Mouse (Mus musculus) heart, embryonic 11.5 days (tissue): ENCODE measurements around the gene AU021092. TPM values are rescaled to one million over a fixed set of nuclear protein-coding genes. Genes with fewer than 3 reads are reported as not detected.
A peak's percentile ranks its signal among the peaks of the same experiment; 100 is the strongest.
"Not testable (repeated sequence)": the region's sequence is repeated elsewhere in the genome, so short reads cannot be mapped to it uniquely, and the experiment has no call there.

Experiments
- ATAC-seq: fragments of 200-750 bp; cut with Nextera tagmentation; replicated peaks from 2 replicates; pipeline ENCODE4 v1.8.0; 2017; ENCODE audit warnings: moderate library complexity; ENCODE audit not compliant: insufficient number of reproducible peaks, low FRiP score, low TSS enrichment
- H3K27ac ChIP-seq: fragments of 300-500 bp; sonication (generic); 2 replicates; pipeline ENCODE4 v1.5.1; 2014; ENCODE audit warnings: mild to moderate bottlenecking, low read depth, low read length
- H3K27me3 ChIP-seq: fragments of 300-500 bp; sonication (generic); 2 replicates; pipeline ENCODE4 v1.6.1; 2014; ENCODE audit warnings: mild to moderate bottlenecking, low read length, mixed read lengths; ENCODE audit not compliant: control insufficient read depth, insufficient read depth
- H3K36me3 ChIP-seq: fragments of 300-500 bp; sonication (generic); 2 replicates; pipeline ENCODE4 v1.6.1; 2014; ENCODE audit warnings: mild to moderate bottlenecking, low read length, moderate library complexity, mixed read lengths; ENCODE audit not compliant: control insufficient read depth, insufficient read depth
- H3K4me1 ChIP-seq: fragments of 300-500 bp; sonication (generic); 2 replicates; pipeline ENCODE4 v1.6.1; 2014; ENCODE audit warnings: low read length; ENCODE audit not compliant: control insufficient read depth, insufficient read depth
- H3K4me2 ChIP-seq: fragments of 300-500 bp; sonication (generic); 2 replicates; pipeline ENCODE4 v1.6.1; 2014; ENCODE audit warnings: mild to moderate bottlenecking, moderate library complexity
- H3K4me3 ChIP-seq: fragments of 300-500 bp; sonication (generic); 2 replicates; pipeline ENCODE4 v1.5.1; 2014; ENCODE audit warnings: low read depth, low read length
- H3K9ac ChIP-seq: fragments of 300-500 bp; sonication (generic); 2 replicates; pipeline ENCODE4 v1.6.1; 2014; ENCODE audit warnings: mild to moderate bottlenecking, low read depth, low read length, moderate library complexity
- H3K9me3 ChIP-seq: fragments of 300-500 bp; sonication (generic); replicated peaks from 2 replicates; pipeline ENCODE4 v1.6.1; 2016; ENCODE audit warnings: low read length; ENCODE audit not compliant: control insufficient read depth
- WGBS: fragments of 180-500 bp; shearing (Covaris S2); extraction: QIAGEN DNeasy Blood & Tissue Kit; methylation state at CpG from one replicate; pipeline ENCODE4 v1.1.7; 2014; ENCODE audit not compliant: insufficient replicate concordance; 5-methylcytosine and 5-hydroxymethylcytosine counted together
- polyA plus RNA-seq: library from polyadenylated mRNA; unstranded; fragments of >200 nt; fragmentation: Nextera tagmentation; extraction: Ambion mirVana; gene quantifications from 2 replicates; pipeline ENCODE4 v1.2.1, GENCODE M21; 2014

AU021092 gene
- polyA plus RNA-seq, 1 experiment from 2014 or later, result 0.83 TPM

DNA sequence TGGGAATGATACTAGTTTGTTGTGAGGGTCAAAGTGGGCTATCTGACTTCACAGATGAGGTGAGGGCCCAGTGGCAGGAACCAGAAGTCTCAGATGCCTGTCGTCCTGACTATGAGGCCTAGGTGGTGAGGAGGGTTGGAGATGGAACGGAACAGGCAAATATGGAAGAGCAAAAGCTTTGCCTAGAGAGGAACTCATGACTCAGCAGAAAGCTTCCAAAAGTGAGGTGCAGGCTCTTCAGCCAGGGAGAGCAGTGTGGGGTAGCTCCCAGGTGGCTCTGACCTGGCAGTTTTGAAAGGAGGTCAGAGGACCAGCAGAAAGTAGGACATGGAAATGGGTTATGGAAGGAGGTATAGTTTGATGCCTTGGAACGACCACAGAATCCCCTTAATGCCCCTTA is 28.8 kb upstream of the AU021092 start:
- Histone ChIP-seq H3K4me3 (no peak overlapping the region), H3K27me3 (no peaks in the 10 kb centered on the region), H3K9me3 (no peaks in the 10 kb centered on the region), H3K9ac (no peak overlapping the region), H3K4me1 (peaks cover 6% of the 10 kb centered on the region), H3K36me3 (peaks cover 3% of the 10 kb centered on the region), H3K4me2 (no peak overlapping the region), H3K27ac (no peak overlapping the region)
- 80% methylated on average over 3 of the region's 3 CpGs for WGBS
- no peak for ATAC-seq

DNA sequence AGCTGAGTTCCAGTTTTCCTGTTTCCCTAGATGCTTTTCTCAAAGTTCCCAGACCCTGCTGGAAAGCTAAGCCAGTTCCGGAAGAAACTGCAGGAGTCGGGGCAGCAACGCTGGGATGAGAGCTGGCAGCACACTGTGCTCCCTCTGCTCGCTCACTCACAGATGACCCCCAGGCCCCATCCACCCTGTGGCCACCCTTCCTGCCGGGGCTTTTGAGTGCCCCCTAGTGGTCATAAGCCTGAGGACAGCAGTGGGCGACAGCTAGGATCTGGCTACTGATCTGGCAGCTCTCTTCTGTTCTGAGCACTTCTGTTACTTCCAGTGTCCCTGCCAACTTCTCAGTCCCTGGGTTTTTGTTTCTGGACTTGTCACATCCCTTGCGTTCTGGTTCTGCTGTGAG is 22.3 kb upstream of the AU021092 start:
- Histone ChIP-seq H3K4me2 (no peak overlapping the region), H3K27ac (no peak overlapping the region), H3K4me3 (no peak overlapping the region), H3K4me1 (no peaks in the 10 kb centered on the region), H3K36me3 (peaks cover 18% of the 10 kb centered on the region), H3K9ac (no peak overlapping the region), H3K27me3 (no peaks in the 10 kb centered on the region), H3K9me3 (no peaks in the 10 kb centered on the region)
- 31% methylated on average over 7 of the region's 7 CpGs for WGBS
- no peak; the same call in 1 of the 2 replicates for ATAC-seq

DNA sequence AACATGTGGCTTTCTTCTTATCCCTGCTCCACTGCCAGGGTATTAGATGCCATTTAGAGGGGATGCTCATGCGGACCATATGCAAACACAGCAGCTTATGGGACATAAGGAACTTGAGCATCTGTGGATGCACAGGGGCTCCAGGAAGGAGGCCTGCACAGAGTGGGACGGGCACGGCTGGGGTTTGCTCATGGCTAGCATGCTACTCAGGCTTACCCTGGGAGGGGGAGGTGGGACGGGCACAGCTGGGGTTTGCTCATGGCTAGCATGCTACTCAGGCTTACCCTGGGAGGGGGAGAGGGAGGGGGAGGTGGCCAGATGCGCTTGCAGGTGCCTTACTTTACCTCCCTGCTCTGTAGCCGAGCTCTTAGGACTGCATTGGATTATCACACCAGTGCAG is 20.8 kb upstream of the AU021092 start:
- no peak for ATAC-seq
- Histone ChIP-seq H3K4me2 (no peak overlapping the region), H3K4me1 (no peaks in the 10 kb centered on the region), H3K36me3 (peaks cover 22% of the 10 kb centered on the region), H3K27me3 (no peaks in the 10 kb centered on the region), H3K9ac (no peak overlapping the region), H3K4me3 (no peak overlapping the region), H3K9me3 (no peaks in the 10 kb centered on the region), H3K27ac (no peak overlapping the region)
- 89% methylated on average over 6 of the region's 6 CpGs for WGBS

DNA sequence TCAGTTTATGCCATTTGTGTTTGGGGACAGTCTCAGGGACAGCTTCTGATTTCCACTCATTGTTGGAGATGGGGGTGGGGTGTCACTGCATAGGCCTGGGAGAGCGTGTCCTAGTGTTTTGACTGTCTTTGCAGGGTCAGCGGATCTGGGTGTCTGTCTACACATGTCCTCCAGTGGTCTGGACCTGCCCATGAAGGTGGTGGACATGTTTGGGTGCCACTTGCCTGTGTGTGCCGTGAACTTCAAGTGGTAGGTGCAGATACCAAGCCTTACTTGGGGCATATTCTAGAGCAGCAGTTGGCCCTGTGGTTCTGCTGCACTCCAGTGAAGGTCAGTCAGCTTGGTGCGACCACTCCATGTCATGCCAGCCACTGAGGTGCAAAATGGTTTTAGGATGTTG is 20.3 kb upstream of the AU021092 start:
- H3K4me2 ChIP-seq, result no peak overlapping the region
- H3K4me3 ChIP-seq, result no peak overlapping the region
- no peak overlapping the region for H3K9ac ChIP-seq
- H3K27ac ChIP-seq, result no peak overlapping the region
- 85% methylated on average over 4 of the region's 4 CpGs for WGBS
- H3K36me3 ChIP-seq, result peaks cover 22% of the 10 kb centered on the region
- ATAC-seq, result no peak
- no peaks in the 10 kb centered on the region for H3K27me3 ChIP-seq
- H3K9me3 ChIP-seq, result no peaks in the 10 kb centered on the region
- H3K4me1 ChIP-seq, result no peaks in the 10 kb centered on the region

DNA sequence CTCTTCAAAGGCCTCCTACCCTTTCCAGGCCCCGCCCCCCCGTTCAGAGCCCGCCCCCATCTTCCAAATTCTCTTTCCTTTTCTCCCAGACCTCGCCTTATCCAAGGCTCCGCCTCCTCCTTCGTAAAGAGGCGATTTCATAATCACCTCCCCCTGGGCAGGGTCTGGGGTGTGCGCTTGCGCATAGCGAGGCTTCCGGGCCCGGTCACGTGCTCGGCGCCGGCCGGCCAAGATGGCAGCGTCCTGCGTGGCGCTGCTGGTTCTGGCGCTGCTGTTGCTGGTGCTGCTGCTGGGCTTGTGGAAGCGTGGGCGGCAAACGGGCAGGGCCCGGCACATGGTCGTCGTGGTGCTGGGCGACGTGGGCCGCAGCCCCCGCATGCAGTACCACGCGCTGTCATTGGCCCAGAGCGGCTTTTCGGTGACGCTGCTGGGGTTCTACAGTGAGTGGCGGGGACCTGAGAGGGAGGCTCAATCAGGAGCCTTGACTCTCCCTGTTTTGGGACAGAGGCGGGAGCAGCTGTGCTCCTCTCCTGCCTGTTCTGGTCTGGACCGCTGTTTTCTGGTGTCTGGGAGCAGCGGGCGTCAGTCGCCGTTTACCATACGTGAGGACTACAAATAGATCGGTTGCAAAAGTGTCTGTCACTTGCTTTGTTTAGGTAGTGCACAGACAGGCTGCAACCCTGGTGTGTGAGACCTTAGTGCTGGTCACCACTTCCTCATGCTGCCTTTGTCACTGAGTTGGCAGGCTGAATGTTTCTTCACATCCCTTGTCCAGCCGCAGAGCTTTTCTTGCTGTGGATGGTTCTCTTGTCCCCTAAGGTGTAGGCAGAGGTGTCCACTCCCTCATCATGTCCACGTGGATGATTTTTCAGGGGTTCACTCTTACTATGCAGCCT is 11.6 kb upstream of the AU021092 start, which contains the start of gene Alg1:
Alg1 (plus strand) TSS at position 204 of the 896 bp plus-strand sequence.
- H3K27ac ChIP-seq, result no peak within 1 kb of the TSS

DNA sequence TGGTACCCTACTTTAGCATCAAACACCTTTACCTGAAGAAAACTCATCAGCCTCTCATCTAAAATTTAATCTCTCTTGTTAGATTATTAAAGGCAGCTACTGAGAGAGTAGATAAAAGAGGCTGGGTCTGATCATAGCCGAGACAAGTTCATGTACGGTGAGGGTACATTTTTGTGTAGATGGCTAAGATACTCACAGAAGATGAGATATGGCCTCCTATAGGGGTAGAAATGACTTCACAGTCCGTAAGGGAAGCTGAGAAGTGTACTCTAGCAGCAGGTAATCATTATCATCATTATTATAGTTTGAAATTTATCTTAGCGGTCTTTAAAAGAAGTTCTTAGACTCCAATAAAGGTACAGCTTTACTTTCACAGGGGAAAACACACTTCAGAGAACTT is 10.9 kb upstream of the AU021092 start:
- Histone ChIP-seq H3K9ac (no peak overlapping the region), H3K4me1 (peaks cover 5% of the 10 kb centered on the region; the same call in 1 of the 2 replicates), H3K27ac (no peak overlapping the region), H3K4me3 (peak overlapping the region; percentile 81), H3K9me3 (no peaks in the 10 kb centered on the region), H3K4me2 (peak overlapping the region; percentile 69), H3K36me3 (no peaks in the 10 kb centered on the region), H3K27me3 (no peaks in the 10 kb centered on the region)
- ATAC-seq, result no peak
- WGBS, result 71% methylated on average over 4 of the region's 4 CpGs

More for the DNA sequence above, 11.6 kb upstream of the AU021092 start, which contains the start of gene Alg1:
- WGBS, result 2% methylated on average over 47 of the region's 47 CpGs
- Histone ChIP-seq H3K4me3 (peak within 1 kb of the TSS; percentile 81), H3K4me1 (peaks cover 5% of the 10 kb centered on the region; the same call in 1 of the 2 replicates), H3K9me3 (no peaks in the 10 kb centered on the region), H3K36me3 (no peaks in the 10 kb centered on the region), H3K27me3 (no peaks in the 10 kb centered on the region), H3K9ac (peak within 1 kb of the TSS; percentile 79), H3K4me2 (peak within 1 kb of the TSS; percentile 69)
- ATAC-seq, result peak; percentile 93

DNA sequence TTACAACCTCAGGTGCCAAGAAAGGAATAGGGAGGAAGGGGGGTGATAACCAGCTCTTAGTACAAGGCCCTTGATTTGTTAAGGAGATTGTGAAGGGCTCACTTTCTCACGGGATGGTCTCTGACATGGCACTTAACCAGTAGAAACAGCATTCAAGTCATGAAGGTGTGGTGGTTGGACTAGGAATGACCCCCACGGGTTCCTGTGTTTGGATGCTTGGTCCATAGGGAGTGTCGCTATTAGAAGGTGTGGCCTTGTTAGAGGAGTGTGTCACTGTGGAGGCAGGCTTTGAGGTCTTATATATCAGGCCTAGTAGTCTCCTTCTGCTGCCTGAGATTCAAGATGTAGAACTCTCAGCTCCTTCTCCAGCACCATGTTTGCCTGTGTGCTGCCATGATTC is 6.0 kb upstream of the AU021092 start:
- H3K4me2 ChIP-seq, H3K27me3 ChIP-seq, H3K4me1 ChIP-seq, H3K9ac ChIP-seq, H3K36me3 ChIP-seq, ATAC-seq, H3K27ac ChIP-seq, H3K4me3 ChIP-seq, H3K9me3 ChIP-seq: not testable (repeated sequence)
- WGBS, result 76% methylated on average over 3 of the region's 3 CpGs

DNA sequence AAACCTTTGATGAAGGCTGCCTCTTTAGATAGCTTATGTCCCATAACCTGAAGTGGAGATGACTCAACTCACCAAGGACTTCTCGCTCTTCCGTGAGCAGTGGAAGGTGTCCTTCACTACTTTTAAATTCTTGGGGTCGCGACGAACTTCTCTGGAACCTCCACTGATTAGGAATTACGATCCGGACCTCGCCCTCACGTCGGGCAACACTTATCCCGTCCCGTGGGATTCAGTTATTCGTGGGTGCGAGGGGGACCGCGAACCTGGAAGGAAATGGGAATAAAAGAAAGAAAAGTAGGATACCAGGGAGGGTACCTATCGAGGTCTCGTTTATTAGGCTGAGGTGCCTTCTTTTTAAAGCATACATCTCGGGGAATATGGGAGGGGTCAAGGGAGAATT is 5.4 kb upstream of the AU021092 start:
- not testable (repeated sequence) for H3K27ac ChIP-seq, H3K4me3 ChIP-seq
- WGBS, result 73% methylated on average over 19 of the region's 19 CpGs

DNA sequence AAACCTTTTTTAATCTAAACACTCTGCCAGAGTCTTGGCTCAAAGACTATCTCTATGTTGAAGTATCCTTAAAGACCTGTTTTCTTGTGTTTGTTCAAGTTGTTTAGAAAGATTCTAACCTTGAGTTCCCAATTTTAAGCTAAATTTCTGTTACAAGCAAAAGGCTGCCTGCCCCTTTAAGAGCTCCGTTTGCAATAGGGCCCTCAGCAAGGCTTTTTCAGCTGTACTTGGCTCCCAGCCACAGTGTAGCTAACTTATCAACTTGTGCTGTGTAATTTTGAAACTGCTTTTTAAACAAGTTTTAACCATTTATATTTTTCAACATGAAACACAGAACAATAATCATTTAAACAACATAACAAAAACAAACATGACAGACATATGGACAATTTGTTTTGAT is 4.4 kb upstream of the AU021092 start:
- not testable (repeated sequence) for H3K36me3 ChIP-seq, H3K9ac ChIP-seq, H3K4me1 ChIP-seq, H3K27me3 ChIP-seq, H3K4me2 ChIP-seq, H3K4me3 ChIP-seq, H3K9me3 ChIP-seq, ATAC-seq, H3K27ac ChIP-seq
- 7% methylated on average over 1 of the region's 1 CpGs for WGBS

More for the DNA sequence above, 5.4 kb upstream of the AU021092 start:
- not testable (repeated sequence) for ATAC-seq, H3K27me3 ChIP-seq, H3K9ac ChIP-seq, H3K9me3 ChIP-seq, H3K4me1 ChIP-seq, H3K36me3 ChIP-seq, H3K4me2 ChIP-seq
